Mouse (Mus musculus) heart, postnatal 0 days (tissue): ENCODE results near the gene Srrd.

Experiments
- CTCF ChIP-seq: IDR thresholded peaks from 2 replicates; pipeline ENCODE4 v1.5.1; 2016; ENCODE audit warnings: antibody characterized with exemption, control low read depth, low read depth
- EP300 ChIP-seq: IDR thresholded peaks from 2 replicates; pipeline ENCODE4 v1.6.1; 2016; ENCODE audit warnings: antibody characterized with exemption, low read depth

GRCm38 (mm10) chr5:112295162-112295561 is 47.7 kb downstream of the Srrd start:
- TF ChIP-seq CTCF (no peak), EP300 (no peak)
